Mouse (Mus musculus): ENCODE data around the gene Ctrc.

GRCm38 (mm10) chr4:141879875-141880274, 33.7 kb upstream of the Ctrc start:
- TF ChIP-seq CTCF (IDR thresholded peaks at IDR 0.05; ENCODE audit: extremely low read depth, insufficient read length, insufficient replicate concordance, low read depth, low read length) (no peak), POLR2A (IDR thresholded peaks at IDR 0.05; ENCODE audit: low read depth, low read length) (no peak)

Measured in small intestine, adult 2 months (tissue).